Mouse (Mus musculus) monocyte, adult 2 months (primary cell): Measurements from ENCODE around the gene Smoc1.

Experiments
- DNase-seq, 2 experiments: peaks; one replicate each; pipeline ENCODE4 v3.0.0; 2022; ENCODE audit warnings: low spot score in 2 of 2, low read depth in 1 of 2

Gene Smoc1

GRCm38 (mm10) chr12:81123793-81124192 is 97.2 kb downstream of the Smoc1 start:
- DNase-seq = no peak

DNA sequence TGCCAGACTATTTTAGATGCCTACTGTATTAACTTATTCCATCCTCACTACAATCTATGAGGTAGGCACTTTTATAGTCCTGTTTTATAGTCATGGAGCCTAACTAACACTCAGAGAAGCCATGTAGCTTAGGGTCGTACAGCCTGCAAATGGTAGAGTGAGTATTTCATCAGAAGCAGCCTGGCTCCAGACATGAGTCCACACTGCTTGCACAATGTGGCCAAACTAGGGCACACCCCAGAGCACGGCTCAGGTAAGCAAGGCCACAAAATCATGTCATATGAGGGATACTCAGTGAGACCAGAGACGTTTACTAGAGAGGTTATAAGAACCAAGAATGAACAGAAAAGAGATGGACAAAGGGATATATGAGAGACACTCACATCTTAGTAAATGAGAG is 100.2 kb downstream of the Smoc1 start:
- DNase-seq = no peak

- no peak for DNase-seq
Measured at GRCm38 (mm10) chr12:81128693-81129092, 102.1 kb downstream of the Smoc1 start.

DNA sequence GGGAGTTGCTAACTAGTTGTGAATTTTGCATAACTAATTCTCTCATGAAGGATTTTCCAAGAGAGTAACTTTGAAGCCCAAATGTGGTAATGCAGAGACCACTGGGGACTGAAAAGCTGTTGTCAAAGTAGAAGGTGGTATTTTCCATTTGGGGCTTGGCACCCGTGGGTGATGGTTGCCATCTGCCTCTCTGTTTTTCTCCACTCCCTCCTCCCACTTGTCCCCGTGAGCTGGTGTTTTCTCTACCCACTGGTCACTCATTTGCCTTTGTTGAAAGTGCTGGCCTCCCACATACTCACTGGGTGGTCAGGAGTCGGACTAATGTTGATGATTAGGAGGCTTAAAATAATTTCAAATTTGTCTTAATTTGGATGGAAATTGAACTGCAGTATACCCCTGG is 104.1 kb downstream of the Smoc1 start:
- no peak for DNase-seq

- no peak for DNase-seq
Measured at GRCm38 (mm10) chr12:81131114-81131513, 104.5 kb downstream of the Smoc1 start.

DNA sequence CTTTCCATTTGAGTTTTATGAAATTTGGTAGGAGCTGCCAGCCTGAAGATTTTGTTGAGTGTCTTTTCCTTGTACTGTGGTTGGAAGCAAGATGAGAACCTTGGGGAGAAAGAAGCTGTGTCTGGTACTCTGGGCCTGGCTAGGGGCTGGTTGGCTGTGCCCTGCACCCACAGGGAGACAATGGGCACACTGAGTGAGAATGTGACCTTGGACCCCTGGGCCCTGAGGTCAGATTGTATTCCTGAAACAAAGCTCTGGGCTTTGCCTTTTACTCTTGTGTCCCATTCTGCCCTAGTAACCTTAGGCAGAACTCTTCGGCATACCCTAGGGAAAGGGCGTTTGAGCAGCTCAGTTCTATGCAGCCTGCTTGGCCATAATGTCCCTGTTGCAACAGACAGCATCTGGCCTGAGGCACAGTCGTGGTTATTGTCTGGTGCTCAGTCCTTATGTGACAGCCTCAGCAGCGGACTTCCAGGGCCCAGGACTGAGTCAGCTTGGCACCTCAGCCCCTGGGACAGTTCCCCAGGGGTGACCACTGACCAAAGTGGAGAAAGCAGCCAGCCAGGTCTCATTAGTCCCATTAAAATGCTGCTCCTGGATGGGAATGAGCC is 106.6 kb downstream of the Smoc1 start:
- no peak for DNase-seq

GRCm38 (mm10) chr12:81138217-81138616 is 111.6 kb downstream of the Smoc1 start:
- no peak for DNase-seq

GRCm38 (mm10) chr12:81139463-81139862 is 112.9 kb downstream of the Smoc1 start:
- DNase-seq = no peak

- DNase-seq = no peak
Measured at GRCm38 (mm10) chr12:81140594-81141328, 114.2 kb downstream of the Smoc1 start.

GRCm38 (mm10) chr12:81141329-81141711 is 114.7 kb downstream of the Smoc1 start:
- no peak for DNase-seq

GRCm38 (mm10) chr12:81142231-81142630 is 115.6 kb downstream of the Smoc1 start:
- DNase-seq = no peak

DNA sequence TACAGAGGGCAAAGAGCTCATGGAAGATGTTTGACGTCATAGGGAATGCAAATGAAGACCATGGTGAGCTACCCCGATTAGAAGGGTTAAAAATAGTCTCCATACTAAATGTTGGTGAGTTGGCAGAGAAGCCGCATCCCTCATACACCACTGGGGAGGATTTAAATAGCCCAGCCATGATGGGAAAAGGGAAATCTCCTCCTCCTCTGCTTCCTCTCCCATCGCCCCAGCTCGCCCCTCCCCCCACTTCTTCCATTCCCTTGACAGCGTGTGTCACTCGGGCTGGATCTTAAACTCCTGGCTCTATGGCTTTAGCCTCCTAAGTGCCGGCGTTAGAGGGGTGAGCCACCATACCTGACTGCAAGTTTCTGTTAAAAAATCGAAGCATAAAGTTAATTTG is 117.6 kb downstream of the Smoc1 start:
- DNase-seq = no peak

- no peak for DNase-seq
Measured at GRCm38 (mm10) chr12:81146417-81147180, 120.0 kb downstream of the Smoc1 start.

DNA sequence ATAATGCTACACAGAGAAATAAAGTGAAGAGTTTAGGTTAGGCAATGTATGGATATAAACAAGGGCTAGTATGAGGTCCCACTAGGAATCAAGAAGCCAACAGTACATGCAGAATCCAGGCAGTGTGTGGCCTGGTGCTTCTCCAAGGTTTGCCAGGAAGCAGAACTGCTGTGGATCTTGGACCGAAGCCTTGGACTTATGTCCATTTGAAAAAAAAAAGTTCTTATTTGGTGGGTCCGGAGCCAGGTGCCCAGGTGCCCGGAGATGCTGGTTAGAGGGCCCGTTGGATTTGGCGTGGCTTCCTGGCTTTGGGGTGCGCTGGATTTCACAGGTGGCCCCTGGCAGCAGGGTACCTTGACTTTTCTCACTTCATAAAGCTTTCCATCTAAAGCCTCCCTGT is 121.3 kb downstream of the Smoc1 start:
- DNase-seq = no peak

DNA sequence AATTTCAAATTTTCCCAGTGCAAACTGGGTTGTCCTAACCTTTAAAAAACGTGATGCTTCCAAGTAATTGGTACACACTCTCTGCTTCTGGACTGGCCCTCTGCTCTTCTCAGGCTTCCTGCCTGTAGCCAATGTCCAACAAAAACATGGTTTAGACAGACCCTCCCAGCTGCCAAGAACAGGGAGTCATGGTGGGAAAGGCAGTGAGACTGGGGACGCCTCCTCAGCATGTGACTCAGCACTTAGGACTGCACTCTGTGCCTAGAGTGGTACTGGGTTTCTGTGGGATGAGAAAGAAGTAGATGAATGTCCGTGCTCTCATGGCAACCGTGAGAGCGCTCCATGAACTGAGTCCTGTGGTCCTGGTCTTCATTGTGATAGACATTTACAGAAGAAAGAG is 124.3 kb downstream of the Smoc1 start:
- no peak for DNase-seq

DNA sequence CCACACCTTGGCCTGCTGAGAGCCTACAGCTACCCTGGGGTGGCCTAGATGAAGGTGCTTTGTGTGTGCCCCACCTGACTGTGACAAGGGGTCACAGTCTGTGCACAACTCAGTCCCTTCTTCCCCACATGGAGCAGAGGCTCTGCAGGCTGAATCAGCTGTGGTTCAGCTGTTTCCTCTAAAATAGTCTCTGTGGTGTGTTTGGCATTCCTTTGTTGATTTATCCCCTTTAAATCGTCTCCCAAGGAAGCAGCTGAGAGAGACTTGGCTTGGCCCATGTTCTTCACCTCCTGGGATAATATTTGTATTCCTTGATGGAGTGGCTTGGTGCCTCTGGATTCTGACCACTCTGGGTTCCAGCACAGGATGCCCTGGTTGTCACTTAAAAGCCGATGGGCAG is 125.5 kb downstream of the Smoc1 start:
- DNase-seq = no peak

GRCm38 (mm10) chr12:81155675-81156074 is 129.1 kb downstream of the Smoc1 start:
- DNase-seq = no peak

GRCm38 (mm10) chr12:81156841-81157240 is 130.2 kb downstream of the Smoc1 start:
- no peak for DNase-seq

GRCm38 (mm10) chr12:81159947-81160346 is 133.3 kb downstream of the Smoc1 start:
- DNase-seq = no peak

- DNase-seq = no peak
Measured at GRCm38 (mm10) chr12:81160425-81160824, 133.8 kb downstream of the Smoc1 start.

DNA sequence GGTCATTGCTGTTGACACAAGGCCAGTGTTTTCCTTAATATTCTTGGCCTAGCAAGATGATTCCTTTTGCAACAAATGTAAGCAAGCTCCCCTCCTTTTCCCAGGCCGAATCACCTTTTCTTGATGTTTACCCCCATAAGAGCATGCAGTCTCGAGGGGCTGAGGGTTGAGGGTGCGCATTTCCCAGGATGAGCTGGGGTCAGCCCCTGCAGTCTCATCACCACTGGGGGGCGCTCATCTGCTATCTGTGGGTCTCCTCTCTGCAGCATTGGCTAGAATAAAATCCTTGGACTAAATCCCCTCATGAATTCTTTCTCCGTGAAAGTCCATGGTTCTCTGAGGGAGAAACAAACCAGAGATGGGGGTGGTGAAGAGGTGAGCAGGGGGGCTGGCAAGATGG is 134.2 kb downstream of the Smoc1 start:
- DNase-seq = no peak

DNA sequence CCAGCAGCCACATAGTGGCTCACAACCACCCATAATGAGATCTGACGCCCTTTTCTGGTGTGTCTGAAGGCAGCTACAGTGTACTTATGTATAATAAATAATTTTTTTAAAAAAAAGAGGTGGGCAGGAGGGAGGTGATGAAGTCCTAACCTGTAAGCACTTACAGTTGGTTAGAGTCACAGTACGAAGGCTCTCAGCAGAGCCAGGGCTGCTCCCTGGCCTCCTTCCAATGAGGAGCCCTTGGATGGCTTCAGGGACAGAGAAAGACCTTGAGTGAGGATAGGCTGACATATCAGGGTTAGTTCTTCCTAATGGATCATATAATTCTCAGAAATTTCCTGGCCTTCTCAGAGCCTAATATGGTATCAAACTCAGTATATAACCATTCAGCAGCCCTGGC is 134.7 kb downstream of the Smoc1 start:
- DNase-seq = no peak
